Mouse (Mus musculus): Measurements from ENCODE around the gene Satb1. TPM values are rescaled to one million over a fixed set of nuclear protein-coding genes. Genes with fewer than 3 reads are reported as not detected.

The Satb1 gene
- total RNA-seq, 2 experiments from 2014 or later, result 58.6 to 67.1 TPM

DNA sequence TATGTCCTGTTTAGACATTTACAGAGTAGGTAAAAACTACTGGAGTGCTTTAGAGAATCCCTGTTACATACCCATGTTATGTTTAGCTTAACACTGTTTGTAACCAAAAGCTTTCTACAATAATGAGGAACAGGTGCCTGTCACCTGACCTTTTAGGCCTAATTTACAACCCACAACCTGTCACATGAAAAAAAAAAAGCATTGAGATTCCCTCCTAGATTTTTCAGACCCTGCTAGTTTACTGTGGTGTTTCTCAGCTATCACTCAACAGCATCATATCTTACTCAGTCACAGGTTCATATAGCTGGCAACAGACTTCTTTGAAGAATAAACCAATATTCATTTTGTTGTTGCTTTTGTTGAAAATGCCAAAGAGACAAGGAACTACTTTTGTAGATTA is 3.7 kb downstream of the Satb1 start:
- no peak for DNase-seq
- intact Hi-C loops (cut with DNase I; ENCODE audit: low total_unique reads), result no loop called here

DNA sequence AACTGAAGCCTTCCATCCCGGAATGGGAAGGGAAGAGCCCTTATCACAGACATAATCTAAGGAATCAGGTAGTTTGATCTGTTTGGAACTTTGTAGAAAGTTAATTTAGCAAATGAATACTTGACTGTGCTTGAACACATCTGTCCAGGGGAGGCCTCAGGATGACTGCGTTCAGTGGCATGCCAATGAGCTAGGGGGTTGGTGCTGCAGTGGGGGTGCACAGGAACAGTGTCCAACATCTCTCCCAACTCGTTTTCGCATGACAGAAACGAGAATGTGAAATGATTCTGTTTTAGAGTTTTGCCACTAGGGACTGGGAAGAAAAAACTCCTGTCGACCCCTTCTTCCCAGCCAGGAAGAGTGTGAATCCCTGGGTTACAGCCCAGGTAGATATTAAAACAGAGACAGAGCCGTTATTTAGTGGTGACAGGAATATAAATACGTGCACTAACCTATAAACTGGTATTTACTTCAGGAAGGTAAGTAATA is 5.1 kb downstream of the Satb1 start:
- intact Hi-C loops (cut with DNase I; ENCODE audit: low total_unique reads), result no loop called here
- no peak for DNase-seq

DNA sequence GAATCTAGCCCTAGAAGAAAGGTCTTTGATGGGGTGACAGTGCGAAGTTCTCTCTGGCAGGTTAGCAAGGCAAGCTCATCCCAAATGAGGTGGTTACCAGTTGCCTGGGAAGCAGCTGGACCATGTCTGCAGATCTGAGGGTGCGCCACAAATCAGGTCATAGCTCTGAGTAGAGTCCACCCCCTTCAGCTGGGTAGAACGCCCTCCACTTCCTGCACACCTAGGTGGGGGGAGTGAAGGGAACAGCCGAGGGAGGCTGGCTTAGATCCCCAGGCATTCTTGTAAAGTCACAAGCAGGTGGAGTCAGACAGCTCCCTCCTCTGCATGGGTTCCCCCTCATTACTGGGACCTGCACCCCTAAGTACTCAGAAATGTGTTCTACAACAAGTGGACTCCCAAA is 6.6 kb downstream of the Satb1 start:
- DNase-seq, result no peak
- intact Hi-C loops (cut with DNase I; ENCODE audit: low total_unique reads), result no loop called here

DNA sequence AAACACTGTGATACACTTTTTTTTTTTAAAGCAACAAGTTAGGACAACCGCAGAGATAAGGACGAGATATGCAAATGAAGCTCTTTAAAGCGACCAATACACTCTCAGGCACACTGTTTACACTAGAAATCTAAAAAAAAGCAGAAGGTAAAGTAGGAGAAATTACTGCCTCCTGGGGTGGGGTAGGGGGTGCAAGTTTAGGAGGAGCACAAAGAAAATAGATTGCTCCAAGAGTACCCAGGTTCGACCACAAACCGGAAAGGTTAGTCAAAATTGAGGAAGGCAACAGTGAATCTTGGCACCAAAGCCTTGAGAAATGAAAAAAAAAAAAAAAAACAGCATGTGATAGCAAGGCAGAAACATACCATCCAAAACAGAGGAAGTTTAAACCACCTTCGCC is 18.8 kb downstream of the Satb1 start:
- intact Hi-C loops (cut with DNase I; ENCODE audit: low total_unique reads), result no loop called here
- DNase-seq, result no peak

DNA sequence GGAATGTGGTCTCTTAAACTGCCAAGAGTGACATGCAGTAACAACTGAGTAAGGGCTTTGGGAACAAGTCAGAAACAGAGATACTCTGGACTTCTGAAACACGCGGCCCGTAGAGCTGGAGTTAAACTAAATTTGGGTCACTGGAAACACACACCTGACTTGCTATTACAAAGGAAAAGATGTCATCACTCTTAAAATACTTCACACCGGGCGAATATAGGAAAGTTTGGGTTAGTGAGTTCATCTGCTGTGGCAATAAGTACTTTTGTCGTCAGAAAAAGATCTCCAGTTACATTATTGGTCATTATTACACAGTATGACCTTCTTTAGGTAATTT is 19.3 kb downstream of the Satb1 start:
- intact Hi-C loops (cut with DNase I; ENCODE audit: low total_unique reads), result no loop called here
- no peak for DNase-seq

DNA sequence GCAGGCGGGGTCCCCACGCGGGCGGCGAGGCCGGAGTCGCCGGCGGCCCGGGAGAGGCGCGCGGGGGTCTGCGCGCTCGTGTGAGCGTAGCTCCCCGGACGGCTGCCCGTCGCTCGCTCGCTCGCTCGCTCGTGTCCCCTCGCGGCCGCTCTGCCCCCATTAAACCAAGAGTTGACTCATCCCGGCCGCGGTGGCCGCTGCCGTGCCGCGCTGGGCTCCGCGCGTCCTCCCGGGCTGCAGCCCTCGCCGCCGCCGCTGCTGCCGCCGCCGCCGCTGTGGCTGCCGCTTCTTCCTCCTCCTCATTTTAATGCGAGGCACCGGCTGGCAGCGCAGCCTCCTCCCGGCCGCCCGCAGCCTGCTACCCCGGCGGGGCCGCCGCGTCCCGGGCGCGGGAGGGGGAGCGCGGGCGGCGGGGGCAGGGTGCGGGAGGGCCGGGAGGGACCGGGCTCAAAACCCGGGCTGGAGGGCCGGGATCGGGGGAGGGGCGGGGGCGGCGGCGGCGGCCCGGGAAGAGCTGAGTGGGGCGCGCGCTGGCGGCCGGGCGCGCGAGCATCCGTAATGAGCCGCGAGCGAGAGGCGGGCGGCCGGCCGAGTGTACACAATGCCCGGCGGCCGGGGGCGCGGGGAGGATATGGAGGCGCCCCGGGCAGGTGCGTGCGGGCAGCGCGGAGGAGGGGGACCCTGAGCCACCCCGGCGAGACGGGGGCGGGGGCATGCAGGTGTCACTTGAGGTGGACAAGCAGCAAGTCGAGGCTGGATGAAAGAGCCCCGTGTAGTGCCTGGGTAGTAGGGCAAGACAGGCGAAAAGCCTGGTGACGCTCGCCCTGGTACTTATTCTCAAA is 19.9 kb downstream of the Satb1 start:
- intact Hi-C loops (cut with DNase I; ENCODE audit: low total_unique reads), result no loop called here

DNA sequence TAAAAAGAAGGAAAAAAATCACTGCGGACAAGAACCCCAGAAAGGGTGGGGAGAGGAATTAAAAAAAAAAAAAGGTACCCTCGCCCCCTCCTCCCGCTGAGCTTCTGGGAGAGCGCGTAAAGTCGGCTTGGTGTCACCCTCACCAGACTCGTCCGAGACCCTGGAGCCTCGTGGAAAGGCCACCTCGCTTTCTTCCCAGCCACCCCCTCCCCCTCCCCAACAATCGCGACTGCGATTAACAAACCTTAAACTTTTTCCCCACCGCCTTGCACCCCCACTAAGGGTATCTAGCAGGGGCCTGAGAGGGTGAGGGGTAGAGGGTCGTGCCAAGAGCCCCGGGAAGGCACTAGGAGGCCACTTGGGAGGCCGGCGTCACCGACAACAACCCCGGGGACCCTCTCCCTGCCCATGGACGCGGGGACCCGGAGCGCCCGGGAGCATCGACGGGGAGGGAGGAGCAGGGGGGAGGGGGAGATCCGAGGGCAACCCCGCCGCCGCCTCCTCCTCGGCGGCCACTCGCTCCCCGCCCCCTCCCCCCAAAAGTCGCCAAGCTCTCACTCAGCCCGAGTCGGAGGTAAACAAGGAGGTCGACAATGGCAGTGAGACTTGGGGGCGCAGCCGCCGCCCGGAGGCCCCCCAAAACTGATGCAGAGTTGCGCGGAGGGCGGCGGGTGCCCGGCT is 20.7 kb downstream of the Satb1 start:
- intact Hi-C loops (cut with DNase I; ENCODE audit: low total_unique reads), result no loop called here
- DNase-seq, result peak; percentile 17

More for the DNA sequence above, 19.9 kb downstream of the Satb1 start:
- peak; percentile 72 for DNase-seq

DNA sequence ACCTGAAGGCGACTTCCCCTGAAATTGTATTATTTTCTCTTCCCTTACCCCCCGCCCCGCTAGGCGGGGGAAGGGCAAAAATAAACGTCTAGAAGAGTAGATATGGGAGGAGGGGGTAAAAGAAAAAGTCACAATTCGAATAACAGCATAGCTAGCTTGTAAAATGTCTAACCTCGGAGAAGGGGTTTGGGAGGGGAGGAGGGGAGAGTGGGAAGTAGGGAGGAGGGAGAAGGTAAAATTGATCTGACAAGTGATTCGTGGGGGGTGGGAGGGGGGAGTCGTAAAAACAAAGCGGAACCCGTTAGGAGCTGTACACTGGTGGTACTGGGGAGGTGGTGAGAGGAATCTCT is 21.2 kb downstream of the Satb1 start:
- intact Hi-C loops (cut with DNase I; ENCODE audit: low total_unique reads), result no loop called here
- no peak for DNase-seq

DNA sequence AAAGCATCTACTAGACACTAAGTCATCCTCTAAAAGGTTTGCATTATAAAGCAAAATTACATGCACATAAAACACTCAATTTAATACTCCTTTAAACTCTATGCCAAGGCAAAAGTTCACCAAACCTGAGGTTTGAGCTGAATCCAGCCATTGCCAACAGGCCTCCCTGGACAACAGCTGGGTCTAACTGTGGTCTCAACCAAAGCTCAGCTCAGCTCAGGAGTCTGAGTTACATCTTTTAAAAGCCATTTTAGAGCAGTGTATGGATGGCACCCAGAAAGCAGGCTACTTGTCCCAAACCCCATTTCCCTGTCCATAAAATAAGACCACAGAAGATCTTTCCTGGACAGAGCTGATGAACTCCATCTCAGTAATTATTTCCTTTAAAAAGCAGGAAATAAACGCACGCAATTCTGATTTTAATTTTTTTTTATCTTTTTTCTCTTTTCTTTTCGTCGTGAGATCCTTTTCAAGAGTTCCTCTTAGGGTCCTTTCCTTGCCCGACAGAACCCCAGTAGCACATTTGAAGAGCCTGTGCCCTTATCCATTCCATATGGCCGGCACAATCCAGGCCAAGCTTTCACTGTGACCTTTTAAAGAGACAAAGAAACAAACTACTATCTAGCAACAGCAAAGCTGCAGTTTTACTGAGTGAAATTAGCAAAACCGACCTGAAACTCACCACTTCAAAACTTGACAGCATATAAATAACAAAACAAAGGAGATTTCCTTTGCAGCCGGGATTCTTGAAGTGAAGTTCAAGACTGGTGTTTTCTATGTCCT is 21.8 kb downstream of the Satb1 start:
- DNase-seq, result peak; percentile 39
- intact Hi-C loops (cut with DNase I; ENCODE audit: low total_unique reads), result no loop called here

DNA sequence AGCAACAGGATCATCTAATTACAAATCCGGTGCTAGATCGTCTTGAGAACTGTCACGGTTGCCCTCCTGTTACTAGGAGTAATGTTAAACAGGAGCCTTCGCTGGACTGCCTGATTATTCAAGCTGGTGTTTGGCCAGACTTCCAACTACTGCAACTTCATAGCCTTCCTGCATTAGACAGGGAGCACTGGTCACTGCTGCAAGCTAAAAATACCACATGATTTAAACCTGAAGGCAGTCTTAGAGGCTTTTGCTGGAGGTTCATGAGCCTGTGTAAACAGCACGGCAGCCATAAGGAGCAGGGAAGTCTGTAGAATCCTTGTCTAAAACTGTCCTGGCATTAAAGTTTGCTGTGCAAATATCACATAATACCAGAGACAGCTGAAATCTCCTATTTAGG is 25.7 kb downstream of the Satb1 start:
- intact Hi-C loops (cut with DNase I; ENCODE audit: low total_unique reads), result no loop called here
- DNase-seq, result peak; percentile 15

DNA sequence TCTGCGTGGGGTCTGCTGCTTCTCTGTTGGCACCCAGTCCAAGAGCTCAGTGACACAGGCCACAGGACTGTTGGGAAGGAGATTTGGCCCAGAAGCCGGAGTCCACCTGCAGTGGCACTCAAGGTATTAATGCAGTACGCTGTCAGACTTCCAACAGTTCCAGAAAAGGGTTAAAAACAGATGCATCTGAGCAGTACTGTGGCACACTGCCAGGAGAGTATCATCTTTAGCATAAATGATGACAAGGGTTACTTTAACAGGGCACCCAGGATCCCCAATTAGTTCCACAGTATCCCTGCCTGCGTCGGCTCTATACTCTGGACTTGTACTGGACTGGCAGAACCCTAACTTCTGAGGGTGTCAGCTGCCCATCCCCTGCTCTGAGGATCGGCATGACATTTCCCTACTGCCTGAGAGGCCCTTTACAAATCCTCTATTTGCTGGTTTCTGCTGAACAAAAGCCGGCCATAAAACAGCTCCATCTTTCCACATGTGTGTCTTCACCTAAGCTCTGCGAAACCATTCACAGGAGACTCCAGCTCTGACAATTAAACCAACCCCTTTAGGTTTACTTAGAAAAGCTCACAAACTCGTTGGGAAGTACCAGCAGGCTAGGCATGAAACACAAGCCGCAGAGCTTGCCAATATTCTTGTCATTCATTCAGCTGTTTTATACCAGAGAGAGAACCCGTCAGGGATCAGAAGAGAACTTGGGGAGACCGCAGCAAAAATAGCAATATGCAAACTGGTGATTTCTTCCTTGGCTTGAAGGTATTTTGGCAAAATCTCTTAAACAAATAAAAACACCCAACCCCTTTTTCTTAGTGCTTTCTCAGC is 26.7 kb downstream of the Satb1 start:
- no peak for DNase-seq
- intact Hi-C loops (cut with DNase I; ENCODE audit: low total_unique reads), result no loop called here

DNA sequence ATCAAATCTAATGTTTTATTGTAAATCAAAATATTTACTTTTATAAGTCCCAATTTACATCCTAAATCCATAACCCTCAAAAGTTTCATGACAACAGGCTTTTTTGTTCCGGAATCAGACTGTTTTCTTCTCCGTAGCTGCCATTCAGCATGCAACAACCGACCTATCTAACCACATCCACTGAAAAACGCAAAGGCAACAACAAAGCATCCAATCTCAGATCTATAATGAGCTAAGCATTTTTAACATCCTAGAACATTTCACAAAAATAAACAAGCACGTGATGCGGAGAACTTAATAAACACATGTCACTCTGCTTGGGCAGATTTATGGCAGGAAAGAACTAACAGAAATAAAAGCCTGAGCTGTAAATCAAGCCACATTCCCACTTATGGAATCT is 32.9 kb downstream of the Satb1 start:
- no peak for DNase-seq
- intact Hi-C loops (cut with DNase I; ENCODE audit: low total_unique reads), result no loop called here

DNA sequence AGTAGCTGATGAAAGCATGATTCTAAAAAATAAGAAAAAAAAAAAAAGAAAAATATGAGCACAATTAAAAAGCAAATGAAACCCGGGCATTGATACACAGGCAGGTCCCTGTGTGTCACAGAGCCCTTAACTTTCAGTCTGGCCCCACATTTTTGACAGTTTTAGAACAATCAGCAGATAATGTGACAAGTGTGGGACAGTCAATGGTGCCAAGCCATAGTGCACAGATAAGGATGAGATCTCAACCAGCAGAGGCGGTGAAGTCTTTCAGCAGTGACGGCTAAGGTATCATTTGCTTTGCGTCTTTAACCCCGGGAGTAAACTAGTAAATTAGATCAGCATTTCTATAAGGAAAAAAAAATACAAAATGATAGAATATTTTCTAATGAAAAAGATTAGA is 36.6 kb downstream of the Satb1 start:
- intact Hi-C loops (cut with DNase I; ENCODE audit: low total_unique reads), result no loop called here
- DNase-seq, result no peak

DNA sequence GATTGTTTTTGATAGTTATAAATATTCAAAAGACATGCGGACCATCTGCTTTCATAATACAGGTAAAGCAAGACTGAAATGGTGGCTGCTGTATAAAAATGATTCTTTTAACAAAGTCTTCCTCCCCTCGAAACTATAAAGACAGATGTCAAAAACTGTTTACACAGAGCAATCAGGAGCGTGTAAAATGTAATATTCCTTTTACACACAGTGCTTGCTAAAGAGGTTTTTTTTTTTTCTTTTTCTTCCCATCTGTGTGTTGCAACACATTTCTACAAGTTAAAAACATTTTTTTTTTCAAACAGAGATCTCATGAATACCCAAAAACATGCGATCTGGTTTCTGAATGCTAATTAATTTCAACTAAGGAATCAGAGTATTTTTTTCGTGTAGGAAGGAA is 41.9 kb downstream of the Satb1 start:
- intact Hi-C loops (cut with DNase I; ENCODE audit: low total_unique reads), result no loop called here
- no peak for DNase-seq

DNA sequence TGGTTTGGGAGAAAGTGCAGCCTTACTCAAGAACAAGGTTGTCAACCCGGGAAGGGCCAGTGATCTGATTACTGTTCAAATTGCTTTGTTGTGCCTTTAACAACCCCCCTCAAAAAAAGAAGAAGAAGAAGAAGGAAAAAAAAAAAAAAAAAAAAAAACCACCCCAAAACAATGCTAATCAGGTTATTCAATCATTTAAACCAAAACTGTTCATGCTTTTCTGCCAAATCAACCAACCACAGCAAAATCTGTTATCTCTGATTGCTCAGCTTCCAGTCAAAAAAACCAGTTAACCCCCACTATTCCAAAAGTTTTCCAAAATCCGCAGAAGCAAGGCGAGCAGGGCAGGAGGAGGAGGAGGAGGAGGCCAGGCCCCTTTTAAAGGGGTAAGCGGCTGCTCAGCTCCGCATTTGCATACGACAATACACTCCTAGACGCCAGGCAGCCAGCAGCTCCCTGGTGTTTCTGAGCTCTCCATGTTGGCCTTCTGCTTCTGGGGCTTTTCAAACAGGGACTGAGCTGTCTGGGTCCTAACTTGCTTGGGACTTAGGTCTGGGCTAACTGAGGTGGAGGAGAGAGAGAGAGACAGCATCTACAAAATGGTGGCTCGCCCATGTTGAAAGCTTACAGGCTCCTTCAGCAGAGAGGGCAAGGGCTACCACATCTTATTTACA is 42.6 kb downstream of the Satb1 start:
- intact Hi-C loops (cut with DNase I; ENCODE audit: low total_unique reads), result no loop called here
- no peak for DNase-seq

DNA sequence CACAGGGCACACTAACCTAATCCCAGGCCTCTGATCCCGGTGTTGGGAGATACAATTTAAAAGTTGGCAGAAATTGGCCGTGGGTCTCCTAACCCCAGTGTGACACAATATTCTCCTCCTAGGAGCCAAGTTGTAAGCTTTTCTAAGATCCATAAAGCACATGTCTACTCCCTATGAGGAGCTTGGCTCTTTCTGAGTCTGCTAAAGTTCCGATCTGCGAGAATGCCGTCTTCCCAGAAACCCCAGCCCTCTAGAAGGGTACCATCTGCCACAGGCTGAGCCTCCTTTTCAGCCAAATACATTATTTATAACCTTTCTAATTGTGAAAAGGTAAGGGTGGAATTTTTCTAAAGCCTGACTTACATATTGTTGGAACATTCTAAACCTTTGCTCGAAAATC is 43.3 kb downstream of the Satb1 start:
- no peak for DNase-seq
- intact Hi-C loops (cut with DNase I; ENCODE audit: low total_unique reads), result no loop called here

DNA sequence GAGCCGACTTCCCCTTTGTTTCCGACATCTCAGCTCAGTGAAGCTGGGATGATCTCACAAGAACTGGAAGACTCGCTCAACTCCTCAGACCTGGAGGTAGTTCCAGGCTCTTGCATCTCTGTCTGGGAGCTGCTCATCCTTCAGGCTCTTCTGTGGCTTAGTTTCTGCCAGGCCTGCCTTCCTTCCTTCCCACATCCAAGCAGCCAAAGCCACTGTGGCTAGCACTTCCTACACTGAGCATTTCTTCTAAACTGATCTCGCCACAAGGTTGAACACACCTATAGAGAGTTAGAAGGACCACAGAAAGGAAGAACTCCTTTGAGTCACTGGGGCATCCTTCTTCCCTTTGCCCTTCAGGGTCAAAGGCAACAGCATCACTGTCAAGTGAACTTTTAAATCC is 44.0 kb downstream of the Satb1 start:
- intact Hi-C loops (cut with DNase I; ENCODE audit: low total_unique reads), result no loop called here
- no peak for DNase-seq

DNA sequence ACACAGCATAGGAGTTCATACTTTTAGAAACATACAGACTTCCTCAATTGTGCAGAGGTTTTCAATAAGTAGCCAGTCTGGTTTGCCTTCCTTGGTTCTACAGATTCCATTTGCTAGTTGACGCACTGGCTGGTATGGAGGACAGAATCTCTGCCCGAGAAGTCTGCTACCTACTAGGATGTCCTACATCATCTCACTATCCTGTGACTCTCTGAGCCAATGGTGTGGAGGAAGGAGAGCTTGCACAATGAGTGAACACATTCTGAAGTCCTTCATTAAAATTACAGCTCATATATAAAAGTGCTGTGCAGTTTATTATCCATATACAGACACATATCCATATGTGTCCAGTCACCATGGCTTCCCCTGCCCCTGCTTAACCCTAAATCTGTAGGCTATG is 45.1 kb downstream of the Satb1 start:
- DNase-seq, result no peak
- intact Hi-C loops (cut with DNase I; ENCODE audit: low total_unique reads), result no loop called here

DNA sequence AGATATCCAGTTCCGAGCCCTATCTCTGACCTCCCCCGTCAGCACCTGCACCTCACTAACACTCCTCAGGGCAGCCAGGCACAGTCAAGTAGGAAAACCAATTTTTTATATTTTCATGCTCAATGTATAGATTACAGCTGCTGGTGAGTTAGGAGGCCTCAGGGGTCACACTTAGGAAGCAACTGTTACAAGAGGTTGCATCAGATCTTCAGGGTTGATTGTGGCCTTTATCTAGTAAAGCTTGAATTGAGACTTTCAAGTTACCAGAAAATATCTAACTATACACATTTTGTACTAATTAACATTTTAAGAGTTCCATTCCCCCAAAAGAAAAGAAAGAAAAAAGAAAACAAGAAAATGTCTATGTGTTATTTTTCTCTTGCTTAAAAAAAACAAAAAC is 47.0 kb downstream of the Satb1 start:
- no peak for DNase-seq
- intact Hi-C loops (cut with DNase I; ENCODE audit: low total_unique reads), result no loop called here

All from gastrocnemius, postnatal 14 days (tissue).